Mouse (Mus musculus) kidney, postnatal 14 days (tissue): ENCODE results near the gene Cnot1.
A peak's percentile ranks its signal among the peaks of the same experiment; 100 is the strongest.

ENCODE experiments used
- DNase-seq: peaks from one replicate; pipeline ENCODE4 v3.0.0; 2022; ENCODE audit warnings: mixed read lengths

The Cnot1 gene

GRCm38 (mm10) chr8:95716546-95717335 is 90.5 kb downstream of the Cnot1 start:
- no peak for DNase-seq

- DNase-seq, result peak; percentile 92
These were observed 91.4 kb downstream of the Cnot1 start, which contains the start of gene Setd6 for GRCm38 (mm10) chr8:95715676-95716531. Gene Setd6 (plus strand): TSS chr8:95715881.

GRCm38 (mm10) chr8:95714837-95715413 is 92.3 kb downstream of the Cnot1 start:
- DNase-seq, result no peak

- no peak for DNase-seq
These were observed 92.9 kb downstream of the Cnot1 start for GRCm38 (mm10) chr8:95714367-95714766.

- DNase-seq, result peak; percentile 73
These were observed 93.9 kb downstream of the Cnot1 start for GRCm38 (mm10) chr8:95713100-95714010.

- no peak for DNase-seq
These were observed 94.9 kb downstream of the Cnot1 start for GRCm38 (mm10) chr8:95712395-95712794.

GRCm38 (mm10) chr8:95711029-95711428 is 96.2 kb downstream of the Cnot1 start:
- no peak for DNase-seq

GRCm38 (mm10) chr8:95709579-95709978 is 97.7 kb downstream of the Cnot1 start:
- peak; percentile 47 for DNase-seq

GRCm38 (mm10) chr8:95704538-95704937 is 102.7 kb downstream of the Cnot1 start:
- no peak for DNase-seq

- no peak for DNase-seq
These were observed 103.6 kb downstream of the Cnot1 start for GRCm38 (mm10) chr8:95703461-95704260.

- DNase-seq, result peak; percentile 86
These were observed 104.5 kb downstream of the Cnot1 start for GRCm38 (mm10) chr8:95702480-95703446.

- no peak for DNase-seq
These were observed 105.5 kb downstream of the Cnot1 start for GRCm38 (mm10) chr8:95701809-95702208.

GRCm38 (mm10) chr8:95700282-95700681 is 107.0 kb downstream of the Cnot1 start:
- DNase-seq, result no peak

- DNase-seq, result no peak
These were observed 109.1 kb downstream of the Cnot1 start for GRCm38 (mm10) chr8:95698179-95698578.

GRCm38 (mm10) chr8:95697128-95697527 is 110.1 kb downstream of the Cnot1 start:
- DNase-seq, result peak; percentile 82

GRCm38 (mm10) chr8:95696661-95697060 is 110.6 kb downstream of the Cnot1 start:
- DNase-seq, result no peak

- DNase-seq, result no peak
These were observed 112.6 kb downstream of the Cnot1 start for GRCm38 (mm10) chr8:95694631-95695030.

GRCm38 (mm10) chr8:95690929-95691541 is 116.2 kb downstream of the Cnot1 start:
- DNase-seq, result no peak

GRCm38 (mm10) chr8:95688073-95688672 is 119.1 kb downstream of the Cnot1 start:
- DNase-seq, result no peak
